Mouse (Mus musculus) ovary, adult 18-20 months (tissue): ENCODE measurements at regions not wholly inside any gene's neighbourhood (a gene's known extent, or its start where the extent isn't known, plus 50 kb on each side); places are given as distances from the start of the nearest gene placed in this dataset.
"Not testable (repeated sequence)": the region's sequence is repeated elsewhere in the genome, so short reads cannot be mapped to it uniquely, and the experiment has no call there.

Experiments
- DNase-seq: peaks from one replicate; pipeline ENCODE4 v3.0.0; 2022; ENCODE audit warnings: low spot score, mixed read lengths

DNA sequence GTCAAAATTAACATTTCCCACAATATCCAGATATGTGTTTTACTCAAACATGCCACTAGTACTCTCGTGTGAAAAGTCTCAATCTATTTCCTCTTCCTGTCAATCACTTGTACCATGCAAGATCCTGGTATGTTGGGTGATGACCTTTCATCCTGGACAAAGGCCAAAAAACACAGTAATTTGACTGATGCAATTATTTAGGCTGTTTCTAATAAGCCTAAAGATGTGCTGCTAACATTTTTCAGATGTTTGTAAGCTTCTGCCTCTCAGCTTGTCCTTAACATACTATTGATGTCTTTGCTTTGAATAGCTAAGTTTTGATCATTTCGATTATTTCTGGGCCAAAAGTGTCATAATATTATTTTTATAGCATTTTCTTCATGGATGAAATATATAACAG is 418.4 kb upstream of the Arrdc4 start:
- DNase-seq: no peak

DNA sequence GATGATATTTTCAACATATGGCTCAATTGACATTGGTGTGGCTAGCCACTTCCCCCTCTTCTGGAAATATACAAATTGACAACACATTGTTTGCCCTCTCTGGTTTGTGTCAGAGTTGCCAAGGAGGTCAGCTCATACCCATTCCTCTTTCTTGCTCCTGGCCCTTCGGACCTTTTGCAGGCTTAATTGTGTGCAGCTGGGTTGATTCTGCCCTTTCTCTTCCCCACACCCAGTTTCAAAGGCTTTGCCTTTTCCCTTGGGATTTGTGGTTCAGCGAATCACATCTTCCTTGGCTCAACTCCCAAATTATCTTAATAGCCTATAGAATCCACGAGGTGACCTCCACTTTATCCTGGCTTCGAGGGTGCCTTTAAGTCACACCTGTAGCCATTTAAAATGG is 412.9 kb upstream of the Arrdc4 start:
- DNase-seq: no peak

DNA sequence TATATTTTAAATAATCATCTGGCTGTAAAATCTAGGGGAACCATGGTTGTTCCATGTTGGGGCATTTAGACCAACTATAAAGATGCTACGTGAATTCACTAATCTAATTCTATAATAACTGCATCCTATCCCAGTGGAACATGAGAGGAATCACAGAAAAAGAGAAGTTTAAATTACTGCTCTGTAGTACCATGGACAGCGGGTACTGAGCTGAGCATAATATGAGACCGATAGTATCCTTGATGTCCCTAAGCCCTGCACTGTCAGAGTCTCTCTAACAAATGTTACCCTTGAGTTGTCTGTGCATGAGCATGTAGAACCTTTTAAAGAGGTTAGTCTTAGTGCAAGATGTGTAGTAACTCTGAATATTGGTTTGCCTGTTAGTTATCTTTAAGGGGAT is 393.3 kb upstream of the Arrdc4 start:
- DNase-seq: no peak

GRCm38 (mm10) chr7:69133441-69133840 is 384.4 kb upstream of the Arrdc4 start:
- DNase-seq: no peak

DNA sequence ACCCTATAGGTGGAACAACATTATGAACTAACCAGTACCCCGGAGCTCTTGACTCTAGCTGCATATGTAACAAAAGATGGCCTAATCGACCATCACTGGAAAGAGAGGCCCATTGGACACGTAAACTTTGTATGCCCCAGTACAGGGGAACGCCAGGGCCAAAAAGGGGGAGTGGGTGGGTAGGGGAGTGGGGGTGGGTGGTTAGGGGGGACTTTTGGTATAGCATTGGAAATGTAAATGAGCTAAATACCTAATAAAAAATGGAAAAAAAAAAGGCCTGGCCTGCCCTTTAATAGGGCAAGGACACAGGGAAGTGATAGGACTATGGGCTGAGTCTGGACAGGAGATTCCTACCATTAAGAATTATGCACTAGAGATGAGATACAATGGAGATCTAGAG is 352.7 kb upstream of the Arrdc4 start:
- not testable (repeated sequence) for DNase-seq

- DNase-seq: no peak
Observed at GRCm38 (mm10) chr7:69097587-69098095, 348.6 kb upstream of the Arrdc4 start.

DNA sequence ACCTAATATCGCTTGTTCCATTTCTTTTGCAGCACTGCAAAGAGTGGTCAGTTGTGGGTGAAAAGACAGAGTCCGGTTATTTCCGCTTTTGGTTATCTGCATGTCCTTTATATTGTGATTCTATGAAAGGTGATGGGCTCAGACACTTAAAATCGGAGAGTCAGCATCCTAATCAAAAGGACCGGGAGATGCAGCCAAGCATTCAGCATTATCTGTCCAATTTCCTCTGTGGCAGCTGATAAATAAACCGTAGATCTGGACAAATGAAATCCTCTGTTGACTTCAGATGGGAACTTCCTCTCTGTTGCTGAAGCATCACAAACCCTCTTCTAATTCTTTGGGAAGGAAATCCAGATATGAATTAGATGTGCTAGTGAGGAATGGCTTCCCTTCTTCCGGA is 325.7 kb upstream of the Arrdc4 start:
- no peak for DNase-seq

DNA sequence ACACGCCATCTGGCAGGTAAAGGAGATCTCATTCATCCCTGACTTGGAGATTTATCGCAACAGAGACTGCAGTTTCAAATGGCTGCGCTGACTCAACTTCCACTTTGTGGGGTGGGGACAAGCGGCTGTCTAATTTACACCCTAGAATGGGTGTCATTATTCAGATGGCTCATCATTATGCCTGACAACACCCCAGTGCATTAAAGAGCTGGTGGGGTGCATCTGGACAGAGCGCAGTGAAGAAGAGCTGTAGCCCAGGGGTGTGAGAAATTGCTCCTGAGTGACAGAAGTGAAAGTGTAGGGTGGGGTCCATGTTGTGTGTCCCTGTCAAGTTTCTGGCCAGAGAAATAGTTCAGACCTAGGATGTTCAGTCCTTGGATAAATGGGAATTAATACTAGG is 314.0 kb upstream of the Arrdc4 start:
- no peak for DNase-seq

GRCm38 (mm10) chr7:69062506-69062905 is 313.5 kb upstream of the Arrdc4 start:
- no peak for DNase-seq

GRCm38 (mm10) chr7:69062094-69062493 is 313.1 kb upstream of the Arrdc4 start:
- no peak for DNase-seq

- no peak for DNase-seq
Observed at GRCm38 (mm10) chr7:69061242-69061641, 312.2 kb upstream of the Arrdc4 start.

GRCm38 (mm10) chr7:69016575-69016974 is 267.5 kb upstream of the Arrdc4 start:
- no peak for DNase-seq

GRCm38 (mm10) chr7:69015047-69015446 is 266.0 kb upstream of the Arrdc4 start:
- no peak for DNase-seq

GRCm38 (mm10) chr7:69007237-69007636 is 258.2 kb upstream of the Arrdc4 start:
- no peak for DNase-seq

- DNase-seq: no peak
Observed at GRCm38 (mm10) chr7:68988061-68988460, 239.0 kb upstream of the Arrdc4 start.

DNA sequence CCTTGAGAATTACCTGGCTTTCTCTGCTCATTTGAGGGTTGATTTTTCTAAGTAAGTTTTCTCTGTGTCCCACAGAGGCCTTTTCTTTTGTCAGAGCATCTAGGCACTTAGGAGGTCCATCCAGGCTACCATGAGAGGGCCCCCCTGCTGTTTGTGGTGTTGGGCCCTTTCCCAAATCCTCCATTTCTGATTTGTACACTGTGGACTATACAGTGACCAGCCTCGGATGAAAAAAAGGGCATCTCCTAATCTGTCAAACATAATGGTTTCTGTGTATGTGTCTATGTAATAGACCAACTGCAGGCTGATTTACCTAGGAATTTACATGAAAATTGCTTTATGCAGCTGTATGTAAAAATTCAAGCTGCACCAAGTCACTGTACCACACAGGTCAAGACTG is 234.9 kb upstream of the Arrdc4 start:
- no peak for DNase-seq

DNA sequence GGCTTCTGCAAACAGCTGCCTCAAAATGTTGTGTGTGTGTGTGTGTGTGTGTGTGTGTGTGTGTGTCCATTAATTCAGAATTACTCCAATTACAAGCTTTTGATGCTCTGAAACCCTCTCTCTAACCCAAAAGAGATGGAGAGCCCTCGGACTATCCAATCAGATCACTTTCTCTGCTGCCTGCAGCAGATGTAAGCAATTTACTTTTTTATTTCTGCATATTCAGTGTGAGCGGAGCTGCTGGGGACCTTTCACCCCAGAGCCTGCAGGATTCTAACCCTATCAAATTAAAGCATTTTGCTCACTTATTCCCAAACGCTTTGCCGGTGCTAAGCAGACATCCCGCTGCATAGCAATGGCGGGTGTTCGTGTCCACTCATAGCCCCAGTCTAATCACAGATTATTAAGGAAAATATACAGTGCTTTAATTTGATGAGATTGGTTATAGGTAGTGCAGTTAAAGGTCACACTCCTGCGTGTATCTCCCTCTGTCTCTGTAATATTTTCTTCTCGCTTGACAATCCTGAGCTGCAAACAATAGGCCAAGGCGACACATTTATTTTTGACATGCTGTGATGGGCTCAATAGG is 234.0 kb upstream of the Arrdc4 start:
- DNase-seq: no peak

GRCm38 (mm10) chr7:68978576-68978975 is 229.5 kb upstream of the Arrdc4 start:
- no peak for DNase-seq

DNA sequence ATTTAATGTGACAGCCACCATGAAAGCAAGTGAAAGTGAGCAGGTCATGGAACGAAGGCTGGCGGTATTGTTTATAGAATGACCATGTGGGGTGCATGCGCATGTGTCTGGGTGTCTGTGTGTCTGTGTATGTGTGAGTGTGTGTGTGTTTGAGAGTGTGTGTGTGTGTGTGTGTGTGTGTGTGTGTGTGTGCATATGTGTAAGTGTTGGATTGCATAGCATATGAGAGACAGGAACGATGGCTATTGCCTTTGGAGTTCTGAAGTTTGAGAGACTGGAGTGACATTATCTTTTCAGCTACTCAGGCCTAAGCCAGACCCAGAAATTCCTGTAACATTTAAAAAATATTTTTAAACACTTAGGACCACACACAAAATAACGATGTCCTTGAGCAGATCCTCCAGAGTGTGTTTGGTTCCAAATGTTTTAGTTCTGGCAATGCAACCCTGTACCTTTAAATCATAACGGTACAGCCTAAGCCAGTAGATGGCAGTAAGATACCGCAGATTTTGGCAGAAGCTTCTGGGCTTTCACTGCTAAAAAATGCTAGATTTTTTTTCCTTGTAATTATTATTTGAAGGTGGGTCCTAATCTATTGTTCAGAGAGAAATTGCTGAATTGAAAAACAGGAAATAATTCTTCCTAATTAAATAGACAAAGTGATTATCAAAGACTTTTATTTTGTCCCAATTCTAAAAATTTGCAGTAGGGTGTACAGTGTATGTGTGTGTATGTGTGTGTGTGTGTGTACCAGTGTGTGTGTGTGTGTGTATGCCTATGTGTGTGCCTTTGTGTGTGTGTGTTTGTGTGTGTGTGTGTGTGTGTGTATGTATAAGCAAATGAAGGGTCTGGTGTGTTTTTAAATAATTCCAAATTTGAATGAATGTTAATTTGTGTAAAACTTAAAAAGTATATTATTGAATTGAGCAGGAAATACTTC is 228.0 kb upstream of the Arrdc4 start:
- DNase-seq: peak; percentile 20

DNA sequence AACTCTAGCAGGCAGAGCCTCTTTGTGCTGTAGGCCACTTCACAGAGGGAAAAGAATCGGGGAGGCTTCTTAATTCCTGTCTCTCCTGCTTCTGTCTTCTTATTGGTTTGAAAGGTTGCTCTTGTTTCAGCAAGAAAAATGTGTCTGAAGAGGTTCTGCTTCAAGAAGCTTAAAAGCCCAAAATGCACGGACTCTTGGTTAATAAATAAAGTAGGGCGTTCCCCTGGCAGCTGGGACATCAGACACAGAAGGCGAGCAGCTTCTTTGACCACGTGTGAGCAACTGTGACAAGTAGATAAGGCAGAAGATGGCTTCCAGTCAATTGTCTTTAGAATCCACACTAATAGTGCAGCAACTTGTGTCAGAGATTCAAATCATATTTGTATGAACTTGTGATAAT is 226.9 kb upstream of the Arrdc4 start:
- no peak for DNase-seq

DNA sequence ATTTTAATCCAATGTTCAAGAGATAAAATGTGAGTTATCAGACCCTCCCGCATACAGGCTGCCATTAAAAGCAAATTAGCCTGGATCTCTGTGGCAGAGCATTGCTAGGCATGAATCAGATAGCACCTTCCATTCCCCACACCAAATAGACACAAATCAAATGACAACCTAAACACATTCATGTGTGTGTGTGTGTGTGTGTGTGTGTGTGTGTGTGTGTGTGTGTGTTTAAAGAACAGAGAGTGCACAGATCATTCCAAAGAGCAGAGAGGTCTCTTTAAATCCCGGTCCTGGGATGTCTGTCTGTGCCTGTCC is 226.5 kb upstream of the Arrdc4 start:
- DNase-seq: no peak

DNA sequence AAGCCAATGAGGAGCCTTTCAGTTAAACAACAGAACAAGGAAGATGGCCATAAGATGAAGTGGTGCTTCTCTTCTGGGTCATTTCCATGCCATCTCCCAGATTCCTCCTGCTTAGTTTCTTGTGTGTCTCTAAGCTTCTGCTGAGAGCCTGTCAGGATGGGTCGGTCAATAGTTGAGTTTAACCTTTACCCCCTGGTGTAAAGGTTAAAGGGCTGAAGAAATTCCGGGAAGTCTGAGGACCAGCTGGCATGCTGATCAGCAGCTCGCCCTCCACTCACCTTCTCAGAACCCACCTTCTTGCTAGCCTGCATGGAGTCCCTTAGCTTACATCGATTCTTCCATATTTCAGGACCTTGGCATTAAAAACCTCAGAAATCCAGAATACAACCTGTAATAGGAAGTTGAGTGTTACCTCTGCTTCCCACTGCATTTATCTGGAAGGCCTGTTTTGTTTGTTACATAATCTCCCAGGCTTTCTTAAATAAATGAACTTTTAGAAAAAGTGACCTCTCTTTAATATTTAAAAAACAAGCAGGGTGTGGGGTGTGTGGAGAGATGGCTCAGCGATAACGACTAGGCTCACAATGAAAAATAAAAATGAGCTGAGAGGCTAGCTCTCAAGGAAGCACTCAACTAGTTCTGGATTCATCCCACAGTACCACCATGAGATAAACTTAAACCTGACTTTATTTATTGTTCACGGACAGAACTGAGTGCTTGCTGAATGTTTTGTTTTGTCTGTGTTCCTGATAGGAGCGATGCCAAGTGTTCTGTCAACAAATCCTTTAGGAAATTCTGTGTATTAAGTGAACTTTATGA is 225.9 kb upstream of the Arrdc4 start:
- no peak for DNase-seq
